Mouse (Mus musculus) hindbrain, embryonic 16.5 days (tissue): Measurements from ENCODE around the gene Psmd11. TPM values are rescaled to one million over a fixed set of nuclear protein-coding genes. Genes with fewer than 3 reads are reported as not detected.
A peak's percentile ranks its signal among the peaks of the same experiment; 100 is the strongest.

ENCODE experiments used
- ATAC-seq: fragments of 200-750 bp; cut with Nextera tagmentation; 2 replicates; pipeline ENCODE4 v1.8.0; 2017; ENCODE audit warnings: moderate TSS enrichment, moderate library complexity
- H3K27ac ChIP-seq: fragments of 300-500 bp; sonication (generic); 2 replicates; pipeline ENCODE4 v1.5.1; 2014; ENCODE audit warnings: low read depth, mild to moderate bottlenecking, control low read depth, low read length, moderate library complexity
- H3K27me3 ChIP-seq: fragments of 300-500 bp; sonication (generic); replicated peaks from 2 replicates; pipeline ENCODE4 v1.6.1; 2014; ENCODE audit warnings: low read length; ENCODE audit not compliant: control insufficient read depth, insufficient read depth
- H3K36me3 ChIP-seq: fragments of 300-500 bp; sonication (generic); 2 replicates; pipeline ENCODE4 v1.6.1; 2014; ENCODE audit warnings: mild to moderate bottlenecking, low read length, moderate library complexity, mixed read lengths; ENCODE audit not compliant: control insufficient read depth, insufficient read depth
- H3K4me1 ChIP-seq: fragments of 300-500 bp; sonication (generic); 2 replicates; pipeline ENCODE4 v1.6.1; 2014; ENCODE audit warnings: low read depth, low read length; ENCODE audit not compliant: control insufficient read depth, insufficient read depth
- H3K4me2 ChIP-seq: fragments of 300-500 bp; sonication (generic); 2 replicates; pipeline ENCODE4 v1.6.1; 2014; ENCODE audit warnings: mild to moderate bottlenecking, low read length, control low read depth, moderate library complexity
- H3K4me3 ChIP-seq: fragments of 300-500 bp; sonication (generic); 2 replicates; pipeline ENCODE4 v1.5.1; 2014; ENCODE audit warnings: mild to moderate bottlenecking, low read length, control low read depth, moderate library complexity
- H3K9ac ChIP-seq: fragments of 300-500 bp; sonication (generic); 2 replicates; pipeline ENCODE4 v1.6.1; 2014; ENCODE audit warnings: low read depth, mild to moderate bottlenecking, control low read depth, low read length, moderate library complexity
- H3K9me3 ChIP-seq: fragments of 300-500 bp; sonication (generic); 2 replicates; pipeline ENCODE4 v1.6.1; 2014; ENCODE audit warnings: mild to moderate bottlenecking, low read length, moderate library complexity; ENCODE audit not compliant: control insufficient read depth
- WGBS: fragments of 180-500 bp; shearing (Covaris S2); extraction: QIAGEN DNeasy Blood & Tissue Kit; methylation state at CpG from one replicate; pipeline ENCODE4 v1.1.7; 2014; 5-methylcytosine and 5-hydroxymethylcytosine counted together
- polyA plus RNA-seq: library from polyadenylated mRNA; unstranded; fragments of >200 nt; fragmentation: Nextera tagmentation; extraction: Ambion mirVana; gene quantifications from 2 replicates; pipeline ENCODE4 v1.2.1, GENCODE M21; 2015

Psmd11 gene
- polyA plus RNA-seq, 1 experiment from 2014 or later: 275 TPM

DNA sequence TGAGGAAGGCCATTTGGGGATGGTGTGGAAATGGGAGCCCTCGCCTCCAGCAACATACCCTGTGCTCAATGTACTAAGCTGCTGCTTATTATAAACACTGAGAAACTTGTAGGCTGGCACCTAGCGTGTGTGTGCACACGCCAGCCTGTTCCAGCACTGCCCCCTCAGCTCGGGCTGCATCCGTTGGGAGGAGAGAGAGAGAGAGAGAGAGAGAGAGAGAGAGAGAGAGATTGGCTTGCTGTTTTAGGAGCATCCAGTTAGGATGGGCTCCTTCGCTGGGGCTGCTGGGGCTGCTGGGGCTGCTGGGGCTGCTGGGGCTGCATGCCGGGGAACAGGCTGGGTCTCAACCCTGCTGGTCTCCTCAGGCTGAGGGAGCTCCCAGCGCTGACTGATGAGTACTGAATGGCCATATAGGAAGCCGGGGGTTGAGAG is 56.7 kb downstream of the Psmd11 start:
- Histone ChIP-seq H3K9ac (no peak overlapping the region), H3K27me3 (no peaks in the 10 kb centered on the region), H3K36me3 (no peaks in the 10 kb centered on the region), H3K4me3 (no peak overlapping the region), H3K27ac (peak overlapping the region; percentile 79; the same call in 1 of the 2 replicates), H3K9me3 (no peaks in the 10 kb centered on the region), H3K4me2 (no peak overlapping the region), H3K4me1 (peaks cover 60% of the 10 kb centered on the region)
- WGBS: 69% methylated on average over 9 of the region's 9 CpGs
- no peak for ATAC-seq

DNA sequence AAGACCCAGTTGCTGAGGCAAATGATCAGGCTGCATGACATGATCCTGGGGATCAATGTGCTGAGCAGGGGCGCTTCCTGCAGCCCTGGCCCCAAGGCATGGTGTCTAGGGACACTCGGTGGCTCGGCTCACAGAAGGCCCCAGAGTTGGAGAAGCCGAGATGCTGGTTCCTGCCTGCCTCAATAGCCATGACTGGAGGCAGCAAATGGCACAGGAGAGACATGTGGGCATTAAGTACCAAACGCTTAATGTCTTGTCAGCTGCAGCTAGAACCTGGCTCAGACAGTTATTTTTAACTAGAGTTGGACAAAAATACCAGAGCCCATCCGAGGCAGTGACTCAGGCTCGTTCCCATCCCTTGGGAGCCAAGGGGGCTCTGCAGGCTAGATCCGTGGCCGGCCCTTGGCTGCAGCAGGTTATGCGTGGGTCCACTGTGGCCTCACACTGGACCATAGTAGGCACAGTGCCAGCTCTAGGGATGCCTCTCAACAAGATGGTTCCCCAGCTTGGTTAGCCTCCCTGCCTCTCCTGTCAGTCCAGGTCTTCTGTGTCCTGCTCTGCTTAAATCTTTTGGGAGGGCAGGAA is 57.3 kb downstream of the Psmd11 start:
- H3K4me3 ChIP-seq: no peak overlapping the region
- peak overlapping the region; percentile 17; the same call in 1 of the 2 replicates for H3K27ac ChIP-seq
- H3K4me1 ChIP-seq: peaks cover 61% of the 10 kb centered on the region
- 65% methylated on average over 10 of the region's 10 CpGs for WGBS
- no peak overlapping the region for H3K4me2 ChIP-seq
- no peaks in the 10 kb centered on the region for H3K9me3 ChIP-seq
- no peaks in the 10 kb centered on the region for H3K36me3 ChIP-seq
- no peaks in the 10 kb centered on the region for H3K27me3 ChIP-seq
- H3K9ac ChIP-seq: peak overlapping the region; percentile 33; the same call in 1 of the 2 replicates
- no peak for ATAC-seq

- 38% methylated on average over 15 of the region's 15 CpGs for whole genome bisulfite sequencing
- no peaks in the 10 kb centered on the region for H3K9me3 ChIP-seq
- H3K4me3 ChIP-seq: no peak overlapping the region
- no peak overlapping the region for H3K4me2 ChIP-seq
- peaks cover 46% of the 10 kb centered on the region for H3K4me1 ChIP-seq
- ATAC-seq: no peak
- no peak overlapping the region for H3K27ac ChIP-seq
- no peaks in the 10 kb centered on the region for H3K36me3 ChIP-seq
- no peak overlapping the region for H3K9ac ChIP-seq
- H3K27me3 ChIP-seq: no peaks in the 10 kb centered on the region
These were observed 59.6 kb downstream of the Psmd11 start for GRCm38 (mm10) chr11:80487904-80488587.

DNA sequence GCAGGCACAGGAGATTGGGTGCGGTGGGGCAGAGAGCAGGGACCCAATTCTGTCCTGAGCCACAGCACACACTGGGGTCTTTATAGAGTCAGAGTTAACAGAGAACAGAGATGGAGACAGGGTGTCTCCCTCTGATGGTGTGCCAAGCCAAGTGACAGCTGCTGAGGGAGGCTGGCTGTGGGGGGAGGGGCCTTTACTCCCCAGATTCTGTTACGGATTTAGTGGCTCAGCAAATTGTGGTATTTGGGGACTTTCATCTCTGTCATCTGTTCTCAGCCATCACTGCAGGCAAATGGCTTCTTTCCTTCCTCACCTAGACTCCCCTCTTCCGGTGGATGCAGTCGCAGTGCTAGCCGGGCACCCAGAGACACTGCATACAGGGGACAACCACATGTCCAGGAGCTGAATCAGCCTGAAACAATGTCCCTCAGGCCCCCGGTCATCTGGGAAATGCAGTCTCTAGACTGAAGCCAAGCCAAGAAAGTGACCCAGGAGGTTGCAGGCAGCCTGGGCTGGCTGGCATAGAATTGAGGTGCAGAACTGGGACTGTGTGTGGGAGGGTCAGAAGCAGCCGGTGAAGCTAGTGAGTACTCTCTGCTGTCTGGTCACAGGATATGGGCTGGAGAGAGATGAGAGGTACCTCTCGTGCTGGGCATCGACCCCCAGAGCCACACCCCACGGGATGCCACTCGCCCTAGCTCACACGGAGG is 60.9 kb downstream of the Psmd11 start:
- 44% methylated on average over 12 of the region's 12 CpGs for WGBS
- ATAC-seq: no peak
- H3K27me3 ChIP-seq: no peaks in the 10 kb centered on the region

DNA sequence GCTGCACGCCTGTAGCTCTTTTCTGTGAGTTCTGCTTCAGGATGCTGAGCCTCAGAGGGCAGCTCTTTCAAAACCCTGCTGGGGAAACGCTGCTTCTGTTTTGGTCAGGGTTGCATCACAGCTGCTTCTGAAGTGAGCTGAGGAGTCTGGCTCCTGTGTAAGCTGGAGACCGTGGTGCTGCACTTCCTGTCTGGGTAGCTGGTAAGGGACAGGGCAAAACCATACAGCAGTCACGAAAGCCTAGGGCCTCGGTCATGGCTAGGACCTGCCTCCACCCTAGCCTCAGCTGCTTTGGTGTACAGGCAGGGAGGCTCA is 61.4 kb downstream of the Psmd11 start:
- Histone ChIP-seq H3K4me3 (no peak overlapping the region), H3K27me3 (no peaks in the 10 kb centered on the region), H3K27ac (peak overlapping the region; percentile 32; the same call in 1 of the 2 replicates), H3K36me3 (no peaks in the 10 kb centered on the region), H3K4me2 (no peak overlapping the region), H3K9ac (peak overlapping the region; percentile 33), H3K9me3 (no peaks in the 10 kb centered on the region), H3K4me1 (peaks cover 28% of the 10 kb centered on the region)
- WGBS: 51% methylated on average over 5 of the region's 5 CpGs
- ATAC-seq: no peak

More for the DNA sequence above, 60.9 kb downstream of the Psmd11 start:
- Histone ChIP-seq H3K9me3 (no peaks in the 10 kb centered on the region), H3K36me3 (no peaks in the 10 kb centered on the region), H3K9ac (peak overlapping the region; percentile 33), H3K4me1 (peaks cover 33% of the 10 kb centered on the region), H3K4me3 (no peak overlapping the region), H3K4me2 (no peak overlapping the region), H3K27ac (peak overlapping the region; percentile 32)

DNA sequence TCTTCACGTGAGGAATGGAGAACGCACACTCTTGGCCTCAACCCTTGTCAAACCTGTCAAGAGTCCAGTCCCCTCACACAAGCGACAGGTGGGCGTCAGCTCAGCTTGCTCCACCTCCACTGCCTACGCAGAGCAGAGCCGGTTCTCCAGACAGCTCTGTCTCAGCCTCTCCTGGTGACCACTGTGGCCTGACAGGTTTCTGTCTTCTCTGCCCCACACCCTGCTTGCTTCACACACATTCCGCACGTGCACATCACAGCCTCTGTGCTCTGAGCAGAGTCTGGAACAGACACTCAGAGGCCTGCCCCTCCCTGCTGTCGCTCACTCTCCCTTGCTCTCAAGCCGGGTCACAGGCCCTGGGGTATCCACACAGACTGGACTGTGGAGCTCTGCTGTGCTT is 62.4 kb downstream of the Psmd11 start:
- Histone ChIP-seq H3K36me3 (no peaks in the 10 kb centered on the region), H3K27ac (no peak overlapping the region), H3K4me2 (no peak overlapping the region), H3K9ac (no peak overlapping the region), H3K9me3 (no peaks in the 10 kb centered on the region), H3K4me3 (no peak overlapping the region), H3K27me3 (no peaks in the 10 kb centered on the region), H3K4me1 (peaks cover 21% of the 10 kb centered on the region)
- 77% methylated on average over 10 of the region's 10 CpGs for WGBS
- no peak for ATAC-seq

- Histone ChIP-seq H3K27me3 (no peaks in the 10 kb centered on the region), H3K4me2 (no peak overlapping the region), H3K4me3 (no peak overlapping the region), H3K9me3 (no peaks in the 10 kb centered on the region), H3K4me1 (peaks cover 20% of the 10 kb centered on the region), H3K27ac (no peak overlapping the region), H3K36me3 (no peaks in the 10 kb centered on the region), H3K9ac (no peak overlapping the region)
- ATAC-seq: no peak
- WGBS: 93% methylated on average over 5 of the region's 5 CpGs
These were observed 64.8 kb downstream of the Psmd11 start for GRCm38 (mm10) chr11:80493186-80493585.

DNA sequence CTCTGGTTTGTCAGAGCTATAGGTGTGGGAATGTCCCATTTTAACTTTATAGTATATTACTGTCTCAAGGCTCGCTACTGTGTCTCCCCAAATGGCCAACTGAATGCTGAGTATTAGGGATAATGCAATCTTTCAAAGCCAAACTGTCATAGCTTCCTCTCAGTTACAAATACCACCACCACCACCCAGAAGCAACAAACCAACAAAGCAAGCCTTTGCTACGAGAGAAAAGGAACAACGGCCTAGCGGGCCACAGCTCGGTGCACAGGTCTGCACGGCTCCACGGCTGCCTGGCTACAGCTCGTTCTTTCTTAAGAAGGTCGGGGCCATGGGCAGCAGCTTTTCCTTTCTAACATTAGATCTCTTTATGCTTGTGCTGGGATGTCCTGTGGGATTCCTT is 66.4 kb downstream of the Psmd11 start:
- Histone ChIP-seq H3K4me3 (no peak overlapping the region), H3K9me3 (no peaks in the 10 kb centered on the region), H3K4me1 (peaks cover 18% of the 10 kb centered on the region), H3K27ac (no peak overlapping the region), H3K27me3 (no peaks in the 10 kb centered on the region), H3K9ac (no peak overlapping the region), H3K36me3 (no peaks in the 10 kb centered on the region), H3K4me2 (no peak overlapping the region)
- ATAC-seq: no peak
- 53% methylated on average over 9 of the region's 9 CpGs for WGBS

DNA sequence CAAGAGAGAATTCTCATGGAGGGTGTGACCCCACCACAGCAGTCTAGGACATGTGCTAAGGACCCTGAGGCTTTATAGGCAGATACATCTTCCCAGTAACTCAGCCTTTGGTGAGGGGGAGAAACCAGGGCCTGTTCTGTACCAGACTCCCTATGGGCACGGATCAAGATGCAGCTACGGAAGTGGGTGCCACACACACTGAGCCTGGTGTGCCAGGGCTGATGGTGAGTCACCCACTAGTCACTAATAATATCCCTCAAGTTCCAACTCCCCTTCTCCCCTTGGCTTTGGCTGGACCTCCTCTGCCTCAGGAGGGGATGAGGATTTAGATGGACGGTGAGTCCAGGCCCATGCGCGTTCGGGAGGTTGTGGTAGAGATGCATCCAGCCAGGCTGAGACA is 67.6 kb downstream of the Psmd11 start:
- ATAC-seq: no peak
- WGBS: 96% methylated on average over 6 of the region's 6 CpGs
- no peaks in the 10 kb centered on the region for H3K36me3 ChIP-seq
- no peak overlapping the region for H3K4me2 ChIP-seq
- no peaks in the 10 kb centered on the region for H3K27me3 ChIP-seq
- no peak overlapping the region for H3K9ac ChIP-seq
- H3K4me1 ChIP-seq: peaks cover 14% of the 10 kb centered on the region
- H3K27ac ChIP-seq: no peak overlapping the region
- no peak overlapping the region for H3K4me3 ChIP-seq
- H3K9me3 ChIP-seq: no peaks in the 10 kb centered on the region
